Mouse (Mus musculus) brain, embryonic 14.5 days (tissue): ENCODE measurements around the gene Gsdma. TPM values are rescaled to one million over a fixed set of nuclear protein-coding genes. Genes with fewer than 3 reads are reported as not detected.
A peak's percentile ranks its signal among the peaks of the same experiment; 100 is the strongest.

Experiments used
- DNase-seq: peaks from one replicate; pipeline ENCODE4 v3.0.0-alpha.2; 2011; ENCODE audit warnings: low read depth
- CTCF ChIP-seq: fragments of 200-500 bp; IDR thresholded peaks from 2 replicates; pipeline ENCODE4 v1.5.1; 2012; ENCODE audit warnings: inconsistent platforms, mild to moderate bottlenecking, moderate library complexity, borderline replicate concordance; ENCODE audit not compliant: insufficient read depth, insufficient read length; ENCODE audit errors: extremely low read depth
- POLR2A ChIP-seq: fragments of 200-500 bp; IDR thresholded peaks from 2 replicates; pipeline ENCODE4 v1.6.1; 2012; ENCODE audit warnings: mild to moderate bottlenecking, inconsistent platforms, borderline replicate concordance; ENCODE audit not compliant: poor library complexity, insufficient read depth, insufficient read length, severe bottlenecking; ENCODE audit errors: extremely low read depth
- polyA plus RNA-seq: library from polyadenylated mRNA; depleted of rRNA; stranded (reverse); fragments of >200 nt; gene quantifications from 2 replicates; pipeline ENCODE4 v1.2.3, GENCODE M21; 2012

The Gsdma gene
- polyA plus RNA-seq, 1 experiment, result not detected

DNA sequence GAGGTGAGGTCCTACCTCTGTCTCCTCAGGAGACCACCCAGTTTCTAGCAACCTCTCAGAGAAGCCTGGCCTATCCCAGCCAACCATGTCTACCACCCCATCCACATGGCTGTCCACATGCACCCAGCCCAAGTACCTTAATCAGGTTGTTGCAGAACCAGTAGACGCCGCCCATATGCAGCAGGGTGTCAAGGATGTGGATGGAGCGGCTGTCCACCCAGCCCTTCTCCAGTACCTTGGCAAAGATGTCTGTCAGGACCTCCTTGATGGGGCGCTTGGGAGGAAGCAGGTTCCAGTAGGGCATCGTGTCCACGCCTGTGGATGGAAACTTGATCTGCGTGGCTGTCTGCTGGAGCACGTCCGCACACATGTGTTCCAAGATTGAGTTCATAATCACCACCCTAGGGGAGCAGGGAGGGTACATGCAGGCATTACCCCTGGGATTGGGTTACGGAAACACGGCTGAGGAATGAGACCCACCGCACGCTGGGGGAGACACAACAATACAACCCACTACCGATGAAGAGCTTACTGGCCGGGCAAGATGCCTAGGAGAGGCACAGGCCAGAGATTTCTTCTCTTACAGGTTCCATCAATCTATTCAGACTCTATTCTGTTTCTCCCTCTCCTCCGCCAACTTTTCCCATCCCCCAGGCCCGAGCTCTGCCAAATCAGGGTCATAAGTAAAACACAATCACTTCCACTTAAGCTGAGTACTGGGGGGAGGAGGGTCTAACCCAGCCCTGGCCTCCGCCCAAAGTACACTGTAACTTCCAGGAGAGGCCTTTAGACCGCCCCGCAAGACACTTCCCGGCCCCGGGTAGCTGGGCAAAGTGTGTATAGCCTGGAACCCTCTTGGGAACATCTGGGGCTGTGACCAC, 43.5 kb downstream of the Gsdma start:
- peak; percentile 49 for DNase-seq
- TF ChIP-seq CTCF (no peak), POLR2A (no peak)

DNA sequence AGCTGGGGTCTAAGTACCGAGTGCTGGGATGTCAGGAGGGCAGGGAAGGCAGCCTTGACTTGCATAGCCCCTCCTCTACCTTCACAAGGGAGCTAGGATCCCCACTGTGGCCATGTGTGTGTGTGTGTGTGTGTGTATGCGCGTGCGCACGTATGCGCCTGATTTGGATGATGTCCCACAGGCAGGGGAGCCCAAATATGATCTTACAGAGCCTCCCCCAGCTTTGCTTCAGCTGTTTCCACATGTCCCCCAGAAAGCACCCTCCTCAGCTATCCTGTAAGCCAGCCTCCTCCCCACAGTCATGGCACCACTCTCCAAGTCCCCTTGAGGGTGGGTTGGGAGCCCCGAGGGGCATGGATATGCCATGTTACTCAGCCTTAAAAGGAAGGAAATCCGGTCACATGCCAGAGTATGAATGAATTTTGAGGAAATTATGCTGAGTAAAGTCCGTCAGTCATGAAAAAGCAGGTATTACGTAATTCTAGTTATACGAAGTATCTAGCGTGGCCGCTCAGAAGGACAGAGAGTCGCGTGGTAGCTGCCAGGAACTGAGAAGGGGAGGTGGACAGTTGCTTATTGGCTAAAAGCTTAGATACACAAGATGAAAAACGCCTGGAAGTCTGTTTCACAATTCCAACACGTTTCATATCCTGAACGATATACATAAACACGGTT, 44.3 kb downstream of the Gsdma start:
- DNase-seq, result no peak
- no peak for TF ChIP-seq CTCF
- TF ChIP-seq POLR2A, result no peak

GRCm38 (mm10) chr11:98709001-98709741, 45.0 kb downstream of the Gsdma start:
- DNase-seq, result no peak
- no peak for TF ChIP-seq CTCF
- TF ChIP-seq POLR2A, result no peak

- TF ChIP-seq CTCF (peak; percentile 94), POLR2A (no peak)
- peak; percentile 83 for DNase-seq
Observed at GRCm38 (mm10) chr11:98710416-98711045, 46.4 kb downstream of the Gsdma start.

- no peak for TF ChIP-seq CTCF
- no peak for TF ChIP-seq POLR2A
- no peak for DNase-seq
Observed at GRCm38 (mm10) chr11:98711046-98711434, 46.9 kb downstream of the Gsdma start.

GRCm38 (mm10) chr11:98712009-98712408, 47.9 kb downstream of the Gsdma start:
- DNase-seq, result peak; percentile 79
- TF ChIP-seq CTCF, result peak; percentile 43; the same call in 1 of the 2 replicates

- DNase-seq, result no peak
- TF ChIP-seq CTCF, result no peak
- no peak for TF ChIP-seq POLR2A
Observed at GRCm38 (mm10) chr11:98713703-98714102, 49.6 kb downstream of the Gsdma start.

GRCm38 (mm10) chr11:98715946-98716345, 51.8 kb downstream of the Gsdma start:
- no peak for DNase-seq
- TF ChIP-seq CTCF (no peak), POLR2A (no peak)

DNA sequence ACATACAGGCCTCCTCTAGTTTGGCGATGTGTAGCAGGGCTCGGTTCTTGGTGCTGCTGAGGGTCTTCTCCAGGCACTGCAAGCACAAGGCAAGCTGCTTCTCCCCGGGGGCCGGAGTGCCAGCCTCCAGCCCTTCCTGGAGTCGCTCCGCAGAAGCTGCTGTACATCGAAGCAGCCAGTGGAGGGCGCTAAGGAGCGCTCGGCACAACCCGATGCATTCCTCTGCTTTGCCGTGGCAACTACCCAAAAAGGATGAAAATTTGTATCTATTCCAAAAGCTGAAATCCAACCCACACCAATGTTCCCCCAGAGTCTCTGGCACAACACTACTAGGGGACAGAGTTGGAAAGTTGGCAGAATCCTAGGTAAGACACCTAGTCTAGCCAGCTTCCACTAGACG, 53.8 kb downstream of the Gsdma start:
- TF ChIP-seq POLR2A (no peak), CTCF (peak; percentile 80)
- DNase-seq, result peak; percentile 60

DNA sequence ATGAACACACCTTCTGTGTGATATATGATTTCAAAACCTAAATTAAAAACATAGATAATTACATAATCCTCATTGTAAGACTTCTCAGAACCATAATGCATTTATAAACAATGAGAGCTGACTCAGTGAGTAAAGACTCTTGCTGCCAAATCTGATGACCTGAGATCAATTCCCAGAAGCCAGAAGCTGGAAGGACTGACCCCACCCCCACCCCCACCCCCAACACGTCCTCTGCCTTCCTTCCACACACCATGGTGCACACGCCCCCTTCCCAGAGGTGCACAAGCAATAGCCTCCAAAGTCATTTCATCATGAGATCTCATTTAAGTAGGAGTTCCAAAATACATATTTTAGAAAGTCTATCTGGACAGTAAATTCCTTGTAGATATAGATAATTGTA, 56.6 kb downstream of the Gsdma start:
- TF ChIP-seq POLR2A (no peak), CTCF (no peak)
- no peak for DNase-seq
